Mouse (Mus musculus) right cerebral cortex, postnatal 25 days (tissue): Measurements from ENCODE around the gene Nfil3.

ENCODE experiments used
- DNase-seq: peaks from one replicate; pipeline ENCODE4 v3.0.0; 2022

Nfil3 gene

DNA sequence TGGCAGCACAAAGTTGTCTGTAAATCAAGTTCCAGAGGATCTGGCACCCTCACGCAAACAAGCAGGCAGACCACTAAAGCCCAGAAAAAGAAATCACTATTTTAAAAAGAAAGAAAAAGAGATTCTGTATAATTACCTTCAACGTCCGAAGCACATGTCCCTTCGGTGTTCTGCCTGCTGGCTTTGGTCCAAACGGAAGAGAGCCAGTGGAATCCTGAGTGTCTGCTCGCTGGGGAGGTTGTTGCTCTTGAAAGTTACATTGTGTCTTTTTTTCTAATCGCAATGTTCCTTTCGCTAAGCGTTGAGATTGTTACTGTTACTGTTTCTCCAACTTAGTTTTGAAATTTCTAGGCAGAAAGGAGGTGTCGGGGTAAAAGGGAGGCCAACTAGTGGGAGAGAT is 50.3 kb downstream of the Nfil3 start:
- no peak for DNase-seq

DNA sequence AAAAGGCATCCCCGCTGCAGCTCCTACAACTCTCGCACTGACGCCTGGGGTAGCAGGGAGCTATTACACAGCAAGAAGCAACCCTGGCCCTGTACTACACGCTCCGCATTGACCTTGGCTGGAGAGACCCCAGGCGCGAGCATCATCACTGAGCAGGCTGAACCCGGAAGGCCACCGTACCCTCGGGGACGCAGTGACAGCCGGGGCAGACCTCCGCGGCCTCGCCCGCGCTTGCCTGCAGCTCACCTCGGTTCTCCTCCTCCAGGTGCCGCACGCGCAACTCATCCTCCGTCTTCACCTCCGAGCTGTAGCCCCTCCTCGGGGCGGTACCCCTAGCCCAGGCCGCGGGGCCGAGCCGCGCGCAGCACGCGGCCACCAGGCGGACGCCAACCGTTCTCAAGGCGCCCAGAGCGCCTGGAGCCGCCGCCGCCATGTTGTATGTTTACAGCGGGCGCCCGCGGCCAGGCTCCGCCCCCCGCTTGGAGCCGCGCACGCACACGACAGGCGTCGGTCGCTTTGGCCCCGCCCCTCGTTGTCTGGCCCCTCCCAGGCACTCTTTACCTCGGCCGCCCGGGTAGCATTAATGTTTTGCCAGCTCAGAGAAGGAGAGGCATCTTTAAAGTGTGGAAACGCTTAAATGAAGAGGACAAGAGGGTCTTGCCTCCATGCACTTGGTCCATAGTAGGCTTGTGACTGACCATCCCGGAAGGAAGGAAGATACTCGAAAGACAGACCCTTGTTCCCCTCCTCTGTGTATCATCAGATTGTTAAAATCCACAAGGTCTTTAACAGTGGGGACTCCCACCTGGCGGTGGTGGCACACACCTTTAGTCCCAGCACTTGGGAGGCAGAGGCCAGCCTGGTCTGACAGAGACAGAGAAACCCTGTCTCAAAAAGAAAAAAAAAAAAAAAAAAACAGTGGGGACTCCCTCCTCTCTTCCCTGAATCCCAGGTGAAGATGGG is 51.4 kb downstream of the Nfil3 start, which contains the start of gene Auh:
TSS of gene Auh (minus strand) at position 473 of the 963 bp plus-strand sequence.
- peak; percentile 82 for DNase-seq

DNA sequence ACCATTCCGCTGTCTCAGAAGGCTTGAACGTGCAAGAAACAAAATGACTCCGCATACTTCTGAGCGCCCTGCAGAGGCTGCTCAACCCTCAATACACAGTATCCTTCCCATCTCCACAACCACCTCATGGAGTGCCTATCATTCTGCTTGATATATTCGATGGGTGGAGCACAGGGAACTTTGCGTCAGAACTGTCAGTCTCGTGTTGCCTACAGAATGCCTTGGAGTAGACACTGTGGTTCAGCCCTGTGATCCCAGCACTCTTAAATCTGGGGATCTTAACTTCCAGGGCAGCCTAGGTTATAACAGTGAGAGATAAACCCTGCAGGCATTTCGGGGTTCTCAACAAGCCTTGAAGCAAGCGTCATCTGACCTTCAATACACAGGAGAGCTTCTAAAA is 52.5 kb downstream of the Nfil3 start:
- peak; percentile 25 for DNase-seq

DNA sequence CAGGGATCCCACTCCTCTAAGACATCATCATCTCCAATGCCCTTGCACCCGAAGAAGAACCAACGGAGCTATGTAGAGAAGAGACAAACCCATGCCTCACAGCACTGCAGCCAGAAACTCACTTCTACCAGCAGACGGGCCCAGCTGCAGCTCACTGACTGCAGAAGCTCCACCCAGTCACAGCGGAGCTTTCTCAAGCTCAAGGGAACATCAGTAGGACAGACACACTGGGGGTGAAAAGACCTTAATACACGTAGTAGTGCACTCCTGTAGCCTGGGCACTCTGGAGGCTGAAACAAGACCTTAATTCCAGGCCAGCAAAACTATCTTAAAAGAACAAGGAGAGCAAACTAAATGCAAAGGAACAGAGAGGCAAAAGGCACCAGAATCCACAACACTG is 56.4 kb downstream of the Nfil3 start:
- DNase-seq = no peak

DNA sequence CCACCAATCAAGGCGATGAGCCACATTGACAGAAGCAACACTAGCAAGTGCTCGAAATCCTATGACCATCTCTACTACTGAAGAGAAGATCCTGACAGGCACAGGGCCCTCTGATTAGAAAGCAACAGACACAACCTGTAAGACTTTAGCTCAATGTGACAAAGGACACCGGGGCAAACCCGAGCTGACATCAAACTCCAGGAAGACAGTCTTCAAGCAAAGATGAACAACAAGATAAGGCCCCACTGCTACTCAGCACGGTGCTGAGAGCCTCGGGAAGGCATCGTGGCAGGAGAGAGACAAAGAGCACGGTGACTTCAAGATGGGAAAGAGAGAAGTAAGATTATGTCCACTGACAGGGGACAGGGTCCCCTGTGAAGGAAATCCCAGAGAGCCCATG is 58.9 kb downstream of the Nfil3 start:
- DNase-seq = no peak

DNA sequence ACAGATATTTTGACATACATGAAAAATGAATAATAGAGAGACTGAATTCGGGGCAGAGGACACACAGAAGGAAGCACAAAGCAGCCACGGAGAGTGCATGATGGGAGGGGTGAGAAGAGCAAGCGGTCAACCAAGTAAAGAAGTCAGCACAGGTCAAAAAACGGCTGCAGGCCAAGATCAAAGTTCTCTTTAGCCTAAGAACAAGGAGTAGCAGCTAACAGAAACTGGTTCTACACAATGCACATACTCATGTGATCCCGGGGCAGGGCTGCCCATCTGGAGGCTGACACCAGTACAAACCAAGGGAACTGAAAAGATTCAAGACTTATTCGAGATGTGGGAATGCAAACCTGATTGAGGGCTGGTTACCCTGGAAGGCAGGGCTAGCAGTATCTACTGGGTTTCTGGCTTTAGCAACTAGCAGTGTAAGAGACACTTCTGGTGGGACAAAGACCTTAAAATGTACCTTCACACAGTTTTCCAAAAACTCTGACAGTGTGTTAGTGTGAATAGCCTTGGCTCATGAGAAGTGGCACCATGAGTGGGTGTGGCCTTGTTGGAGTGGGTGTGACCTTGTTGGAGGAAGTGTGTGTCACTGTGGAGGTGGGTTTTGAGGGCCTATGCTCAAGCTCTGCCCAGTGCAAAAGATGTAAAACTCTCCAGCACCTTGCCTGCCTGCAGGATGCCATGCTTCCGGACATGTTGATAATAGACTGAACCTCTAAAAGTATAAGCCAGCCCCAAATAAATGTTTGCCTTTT is 59.6 kb downstream of the Nfil3 start:
- DNase-seq = no peak

DNA sequence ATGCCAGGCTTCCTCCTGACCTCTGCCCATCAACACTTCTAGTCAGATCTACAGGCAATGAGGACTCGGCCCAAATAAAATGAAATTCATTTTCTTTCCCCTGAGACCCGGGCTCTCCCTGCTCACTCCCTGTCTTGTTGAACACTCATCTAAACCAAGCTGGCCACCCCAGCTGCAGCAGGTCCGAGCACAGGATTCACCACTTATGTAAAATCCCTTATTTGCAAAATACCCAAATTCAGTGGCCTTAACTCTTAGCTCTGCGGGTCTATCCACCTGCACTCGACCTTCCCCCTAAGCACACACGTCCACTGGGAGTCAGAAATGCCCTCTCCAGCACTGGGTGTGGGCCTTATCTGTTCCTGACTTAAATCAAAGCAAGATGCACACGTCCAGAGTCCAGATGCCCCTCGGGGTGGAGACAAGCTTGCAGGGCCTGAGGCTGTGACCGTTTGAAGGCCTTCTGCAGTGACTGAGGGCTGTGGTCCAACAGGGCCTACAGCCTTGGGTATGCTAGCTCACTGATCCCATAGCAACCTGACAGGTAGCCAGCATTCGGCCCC is 61.0 kb downstream of the Nfil3 start:
- no peak for DNase-seq

DNA sequence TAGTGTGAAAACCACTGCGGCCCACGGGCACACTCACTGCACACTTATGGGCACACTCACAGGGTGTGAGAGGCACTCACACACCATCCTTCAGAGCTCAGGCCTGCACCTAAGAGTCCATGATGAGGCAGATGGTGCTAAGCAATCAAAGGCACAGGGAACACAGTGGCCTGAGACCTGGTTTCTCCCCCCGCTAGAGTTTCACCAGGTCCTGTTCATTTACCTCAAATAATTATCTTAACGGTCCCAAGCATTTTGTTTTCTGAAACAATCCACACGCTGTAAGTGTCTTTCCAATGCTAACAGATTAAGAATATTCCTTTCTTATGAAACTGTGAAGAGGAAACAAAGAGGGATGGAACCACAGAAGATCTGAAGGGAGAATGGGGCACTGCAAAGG is 62.5 kb downstream of the Nfil3 start:
- no peak for DNase-seq
